Mouse (Mus musculus) stomach, embryonic 15.5 days (tissue): ENCODE measurements at regions not wholly inside any gene's neighbourhood (a gene's known extent, or its start where the extent isn't known, plus 50 kb on each side); places are given as distances from the start of the nearest gene placed in this dataset.

Source experiments
- ATAC-seq: fragments of 200-750 bp; cut with Nextera tagmentation; 2 replicates; pipeline ENCODE4 v1.8.0; 2017; ENCODE audit warnings: low read depth, moderate number of reproducible peaks, moderate TSS enrichment; ENCODE audit not compliant: insufficient read depth, low FRiP score
- H3K27ac ChIP-seq: fragments of 300-500 bp; sonication (generic); 2 replicates; pipeline ENCODE4 v1.5.1; 2015; ENCODE audit warnings: mild to moderate bottlenecking, inconsistent platforms
- H3K27me3 ChIP-seq: fragments of 300-500 bp; sonication (generic); replicated peaks from 2 replicates; pipeline ENCODE4 v1.6.1; 2015; ENCODE audit warnings: inconsistent platforms
- H3K36me3 ChIP-seq: fragments of 300-500 bp; sonication (generic); 2 replicates; pipeline ENCODE4 v1.6.1; 2015; ENCODE audit warnings: inconsistent platforms
- H3K4me1 ChIP-seq: fragments of 300-500 bp; sonication (generic); 2 replicates; pipeline ENCODE4 v1.6.1; 2015; ENCODE audit warnings: inconsistent platforms
- H3K4me2 ChIP-seq: fragments of 300-500 bp; sonication (generic); 2 replicates; pipeline ENCODE4 v1.6.1; 2015; ENCODE audit warnings: mild to moderate bottlenecking, inconsistent platforms
- H3K4me3 ChIP-seq: fragments of 300-500 bp; sonication (generic); replicated peaks from 2 replicates; pipeline ENCODE4 v1.5.1; 2015; ENCODE audit warnings: inconsistent platforms
- H3K9ac ChIP-seq: fragments of 300-500 bp; sonication (generic); 2 replicates; pipeline ENCODE4 v1.6.1; 2015; ENCODE audit warnings: inconsistent platforms
- H3K9me3 ChIP-seq: fragments of 300-500 bp; sonication (generic); 2 replicates; pipeline ENCODE4 v1.6.1; 2016; ENCODE audit warnings: inconsistent platforms
- WGBS: fragments of 180-500 bp; shearing (Covaris S2); methylation state at CpG from one replicate; pipeline ENCODE4 v1.1.7; 2015; 5-methylcytosine and 5-hydroxymethylcytosine counted together

- Histone ChIP-seq H3K4me3 (no peak overlapping the region), H3K9ac (no peak overlapping the region), H3K9me3 (no peaks in the 10 kb centered on the region), H3K36me3 (no peaks in the 10 kb centered on the region), H3K4me2 (no peak overlapping the region), H3K27ac (no peak overlapping the region), H3K27me3 (no peaks in the 10 kb centered on the region), H3K4me1 (no peaks in the 10 kb centered on the region)
- WGBS, result 61% methylated on average over 2 of the region's 2 CpGs
- no peak for ATAC-seq
Measured at GRCm38 (mm10) chr13:112165921-112166320, 122.3 kb upstream of the Ankrd55 start.

- ATAC-seq, result no peak
- no peaks in the 10 kb centered on the region for H3K4me1 ChIP-seq
- no peaks in the 10 kb centered on the region for H3K36me3 ChIP-seq
- no peaks in the 10 kb centered on the region for H3K27me3 ChIP-seq
- H3K4me3 ChIP-seq, result no peak overlapping the region
- no peak overlapping the region for H3K9ac ChIP-seq
- H3K4me2 ChIP-seq, result no peak overlapping the region
- no peak overlapping the region for H3K27ac ChIP-seq
- WGBS, result 62% methylated on average over 10 of the region's 10 CpGs
- no peaks in the 10 kb centered on the region for H3K9me3 ChIP-seq
Measured at GRCm38 (mm10) chr13:112166338-112166802, 121.9 kb upstream of the Ankrd55 start.

DNA sequence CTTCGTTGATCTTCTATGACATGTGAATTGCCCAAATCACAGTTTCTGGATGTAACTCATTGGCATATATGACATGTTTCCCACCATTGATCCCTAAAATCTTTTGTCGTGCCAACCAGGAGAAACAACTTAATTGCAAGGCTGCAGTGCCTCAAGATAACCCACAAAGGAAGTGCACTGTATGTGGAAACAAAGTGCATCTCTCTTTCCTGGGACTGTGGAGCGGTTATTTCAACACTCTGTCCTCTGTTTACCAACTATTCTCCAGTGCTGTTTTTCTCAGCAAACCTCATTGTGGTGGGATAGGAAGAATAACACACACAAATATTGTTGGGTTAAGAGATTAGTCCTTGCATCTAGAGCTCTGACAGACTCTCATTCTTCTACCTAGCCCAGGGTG lies 119.8 kb upstream of the Ankrd55 start:
- no peaks in the 10 kb centered on the region for H3K4me1 ChIP-seq
- H3K4me3 ChIP-seq, result no peak overlapping the region
- ATAC-seq, result no peak
- H3K4me2 ChIP-seq, result no peak overlapping the region
- no peak overlapping the region for H3K27ac ChIP-seq
- no peaks in the 10 kb centered on the region for H3K27me3 ChIP-seq
- H3K9me3 ChIP-seq, result no peaks in the 10 kb centered on the region
- 78% methylated on average over 3 of the region's 3 CpGs for WGBS
- H3K36me3 ChIP-seq, result no peaks in the 10 kb centered on the region
- H3K9ac ChIP-seq, result no peak overlapping the region

DNA sequence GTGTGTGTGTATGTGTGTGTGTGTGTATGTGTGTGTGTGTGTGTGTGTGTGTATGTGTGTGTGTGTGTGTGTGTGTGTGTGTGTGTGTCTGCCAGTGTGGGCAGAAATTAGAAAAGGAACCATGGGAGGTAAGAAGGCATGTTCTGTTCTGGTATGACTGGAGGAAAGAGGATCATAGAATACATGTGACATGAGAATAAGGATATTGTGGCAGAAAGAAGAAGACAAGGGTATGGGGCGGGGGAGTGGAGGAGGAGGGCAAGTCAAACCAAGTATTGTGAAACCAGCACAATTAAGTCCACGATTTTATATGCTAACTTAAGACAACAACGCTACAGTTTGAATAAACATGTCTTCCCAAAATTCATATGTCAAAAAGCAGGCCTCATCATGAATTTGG lies 117.4 kb upstream of the Ankrd55 start:
- no peaks in the 10 kb centered on the region for H3K27me3 ChIP-seq
- ATAC-seq, result no peak
- no peaks in the 10 kb centered on the region for H3K9me3 ChIP-seq
- WGBS, result 81% methylated on average over 3 of the region's 3 CpGs
- H3K9ac ChIP-seq, result no peak overlapping the region
- H3K4me1 ChIP-seq, result no peaks in the 10 kb centered on the region
- H3K27ac ChIP-seq, result no peak overlapping the region
- H3K4me3 ChIP-seq, result no peak overlapping the region
- H3K36me3 ChIP-seq, result no peaks in the 10 kb centered on the region
- H3K4me2 ChIP-seq, result no peak overlapping the region

- Histone ChIP-seq H3K9ac (no peak overlapping the region), H3K4me1 (no peaks in the 10 kb centered on the region), H3K27ac (no peak overlapping the region), H3K27me3 (no peaks in the 10 kb centered on the region), H3K36me3 (no peaks in the 10 kb centered on the region), H3K4me3 (no peak overlapping the region), H3K9me3 (no peaks in the 10 kb centered on the region), H3K4me2 (no peak overlapping the region)
- WGBS, result 76% methylated on average over 11 of the region's 11 CpGs
- ATAC-seq, result no peak
Measured at GRCm38 (mm10) chr13:112171940-112172715, 116.1 kb upstream of the Ankrd55 start.

DNA sequence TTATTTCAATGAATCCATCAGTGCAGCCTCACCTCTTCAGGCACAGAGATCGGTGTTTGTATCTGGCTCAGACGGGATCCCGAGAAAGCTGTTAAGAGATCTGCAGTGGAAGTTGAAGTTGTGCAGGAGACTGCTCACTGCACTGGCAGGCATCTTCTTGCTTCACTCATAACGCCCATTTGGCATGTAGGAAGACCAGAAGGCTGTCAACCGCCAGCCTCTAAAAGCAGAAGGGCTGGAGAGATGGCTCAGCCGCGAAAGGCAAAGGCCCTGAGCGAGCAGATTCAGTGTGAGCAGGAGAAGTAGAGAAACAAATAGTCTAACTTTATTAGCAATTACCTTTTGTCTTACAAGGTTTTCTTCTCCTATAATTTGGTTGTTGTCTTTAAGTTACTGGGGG lies 114.3 kb upstream of the Ankrd55 start:
- no peaks in the 10 kb centered on the region for H3K27me3 ChIP-seq
- no peak overlapping the region for H3K4me2 ChIP-seq
- no peak for ATAC-seq
- WGBS, result 79% methylated on average over 8 of the region's 8 CpGs
- no peak overlapping the region for H3K9ac ChIP-seq
- H3K4me3 ChIP-seq, result no peak overlapping the region
- H3K9me3 ChIP-seq, result no peaks in the 10 kb centered on the region
- H3K36me3 ChIP-seq, result no peaks in the 10 kb centered on the region
- no peaks in the 10 kb centered on the region for H3K4me1 ChIP-seq
- H3K27ac ChIP-seq, result no peak overlapping the region

DNA sequence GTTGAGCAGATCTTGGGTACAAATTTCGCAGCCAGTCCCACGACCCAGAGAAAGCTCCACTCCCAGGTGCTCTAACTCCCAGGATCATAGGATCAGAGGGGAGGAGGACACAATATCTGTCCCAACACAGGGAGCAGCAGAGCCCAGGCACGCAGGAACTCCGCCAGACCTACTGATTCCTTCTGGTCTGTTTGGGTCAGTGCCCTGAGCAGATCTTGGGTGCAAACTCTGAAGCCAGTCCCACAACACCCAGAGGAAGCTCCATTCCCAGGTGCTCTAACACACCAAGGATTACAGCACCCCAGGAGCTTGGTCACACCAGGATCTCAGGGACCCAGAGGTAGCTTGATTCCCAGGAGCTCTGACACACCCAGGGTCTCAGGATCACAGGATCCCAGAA lies 110.2 kb upstream of the Ankrd55 start:
- H3K9ac ChIP-seq, result no peak overlapping the region
- no peak overlapping the region for H3K4me3 ChIP-seq
- H3K27ac ChIP-seq, result no peak overlapping the region
- 89% methylated on average over 4 of the region's 4 CpGs for WGBS
- H3K36me3 ChIP-seq, result no peaks in the 10 kb centered on the region
- H3K9me3 ChIP-seq, result no peaks in the 10 kb centered on the region
- no peaks in the 10 kb centered on the region for H3K4me1 ChIP-seq
- no peaks in the 10 kb centered on the region for H3K27me3 ChIP-seq
- no peak for ATAC-seq
- H3K4me2 ChIP-seq, result no peak overlapping the region

DNA sequence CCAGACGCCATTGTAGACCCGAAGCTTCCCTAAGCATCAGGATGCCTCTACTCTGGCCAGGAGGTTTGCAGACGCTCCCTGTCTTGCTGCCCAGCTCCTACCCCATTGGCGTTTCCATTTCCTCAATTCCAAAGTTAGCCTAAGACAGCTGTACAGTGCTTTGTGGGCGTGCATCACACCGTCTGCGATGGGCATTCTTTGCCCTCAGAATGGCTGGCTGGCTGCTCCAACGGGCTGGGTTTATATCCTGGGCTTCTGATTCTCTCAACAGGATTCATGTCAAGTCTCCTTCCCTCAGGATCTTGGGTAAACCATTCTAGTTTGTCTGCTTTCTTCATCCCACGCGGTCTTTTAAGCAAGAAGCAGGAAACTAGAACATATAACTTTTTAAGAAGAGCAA lies 104.3 kb upstream of the Ankrd55 start:
- H3K9ac ChIP-seq, result no peak overlapping the region

DNA sequence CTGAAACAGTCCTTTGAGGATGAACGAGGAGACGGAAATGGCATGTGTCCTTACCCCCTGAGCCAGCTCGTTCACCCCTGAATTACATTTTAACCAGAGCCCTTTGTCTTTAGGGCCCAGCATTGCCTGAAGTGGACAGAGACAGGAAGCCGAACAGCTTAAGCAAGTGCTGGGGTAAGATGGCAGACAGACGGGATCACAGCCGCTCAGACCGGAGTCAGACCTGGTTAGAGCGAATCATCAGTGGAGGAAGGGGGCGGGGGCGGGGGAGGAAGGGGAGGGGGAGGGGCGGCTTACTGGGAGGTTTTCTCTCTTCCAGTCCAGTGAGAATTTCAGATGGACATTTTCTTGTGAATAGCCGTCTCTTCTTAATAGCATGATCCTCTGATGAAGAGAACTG lies 103.1 kb upstream of the Ankrd55 start:
- Histone ChIP-seq H3K4me2 (no peak overlapping the region), H3K27ac (no peak overlapping the region), H3K36me3 (no peaks in the 10 kb centered on the region), H3K4me1 (peaks cover 15% of the 10 kb centered on the region), H3K27me3 (no peaks in the 10 kb centered on the region), H3K4me3 (no peak overlapping the region), H3K9me3 (no peaks in the 10 kb centered on the region), H3K9ac (no peak overlapping the region)
- WGBS, result 45% methylated on average over 9 of the region's 12 CpGs
- ATAC-seq, result no peak

More for the DNA sequence above, 104.3 kb upstream of the Ankrd55 start:
- H3K4me2 ChIP-seq, result no peak overlapping the region
- H3K9me3 ChIP-seq, result no peaks in the 10 kb centered on the region
- H3K4me1 ChIP-seq, result peaks cover 8% of the 10 kb centered on the region; the same call in 1 of the 2 replicates
- no peak overlapping the region for H3K4me3 ChIP-seq
- no peak overlapping the region for H3K27ac ChIP-seq
- H3K36me3 ChIP-seq, result no peaks in the 10 kb centered on the region
- no peak for ATAC-seq
- whole genome bisulfite sequencing, result 88% methylated on average over 10 of the region's 10 CpGs
- H3K27me3 ChIP-seq, result no peaks in the 10 kb centered on the region

GRCm38 (mm10) chr13:112187226-112187625 lies 101.0 kb upstream of the Ankrd55 start:
- no peak overlapping the region for H3K27ac ChIP-seq
- 44% methylated on average over 3 of the region's 3 CpGs for WGBS

GRCm38 (mm10) chr13:112188313-112188712 lies 99.9 kb upstream of the Ankrd55 start:
- no peaks in the 10 kb centered on the region for H3K36me3 ChIP-seq
- 0 out of 2 replicates have a peak overlapping the region, but pooled peaks have one; percentile 1 for H3K27ac ChIP-seq
- peaks cover 15% of the 10 kb centered on the region for H3K4me1 ChIP-seq
- no peak overlapping the region for H3K9ac ChIP-seq
- no peak overlapping the region for H3K4me2 ChIP-seq
- no peak for ATAC-seq
- H3K27me3 ChIP-seq, result no peaks in the 10 kb centered on the region
- no peak overlapping the region for H3K4me3 ChIP-seq
- 46% methylated on average over 7 of the region's 7 CpGs for WGBS
- H3K9me3 ChIP-seq, result no peaks in the 10 kb centered on the region

More at GRCm38 (mm10) chr13:112187226-112187625, 101.0 kb upstream of the Ankrd55 start:
- Histone ChIP-seq H3K4me1 (peaks cover 15% of the 10 kb centered on the region), H3K9me3 (no peaks in the 10 kb centered on the region), H3K4me3 (no peak overlapping the region), H3K27me3 (no peaks in the 10 kb centered on the region), H3K4me2 (no peak overlapping the region), H3K9ac (no peak overlapping the region), H3K36me3 (no peaks in the 10 kb centered on the region)
- ATAC-seq, result no peak

- H3K4me2 ChIP-seq, result no peak overlapping the region
- no peak overlapping the region for H3K9ac ChIP-seq
- H3K36me3 ChIP-seq, result no peaks in the 10 kb centered on the region
- 62% methylated on average over 18 of the region's 18 CpGs for WGBS
- no peaks in the 10 kb centered on the region for H3K9me3 ChIP-seq
- H3K4me1 ChIP-seq, result peaks cover 15% of the 10 kb centered on the region
- H3K27me3 ChIP-seq, result no peaks in the 10 kb centered on the region
- peak overlapping the region; percentile 22; the same call in 1 of the 2 replicates for H3K27ac ChIP-seq
- H3K4me3 ChIP-seq, result no peak overlapping the region
- ATAC-seq, result no peak; the same call in 1 of the 2 replicates
Measured at GRCm38 (mm10) chr13:112188741-112189476, 99.3 kb upstream of the Ankrd55 start.
